Mouse (Mus musculus): ENCODE measurements around the gene Slc2a12.

Gene Slc2a12

GRCm38 (mm10) chr10:22668509-22668908 is 23.7 kb downstream of the Slc2a12 start:
- DNase-seq (ENCODE audit: low read depth), result no peak

GRCm38 (mm10) chr10:22674176-22674575 is 29.4 kb downstream of the Slc2a12 start:
- DNase-seq (ENCODE audit: low read depth), result no peak

- no peak for DNase-seq (ENCODE audit: low read depth)
Measured at GRCm38 (mm10) chr10:22675848-22676630, 31.2 kb downstream of the Slc2a12 start.

GRCm38 (mm10) chr10:22696236-22696635 is 51.4 kb downstream of the Slc2a12 start:
- no peak for DNase-seq (ENCODE audit: low read depth)

- DNase-seq (ENCODE audit: low read depth), result no peak
Measured at GRCm38 (mm10) chr10:22696864-22697263, 52.1 kb downstream of the Slc2a12 start.

GRCm38 (mm10) chr10:22698158-22698953 is 53.5 kb downstream of the Slc2a12 start:
- DNase-seq (ENCODE audit: low read depth), result no peak

- no peak for DNase-seq (ENCODE audit: low read depth)
Measured at GRCm38 (mm10) chr10:22699487-22700335, 54.9 kb downstream of the Slc2a12 start.

- DNase-seq (ENCODE audit: low read depth), result no peak
Measured at GRCm38 (mm10) chr10:22700773-22701172, 56.0 kb downstream of the Slc2a12 start.

- no peak for DNase-seq (ENCODE audit: low read depth)
Measured at GRCm38 (mm10) chr10:22701485-22702315, 56.9 kb downstream of the Slc2a12 start.

- no peak for DNase-seq (ENCODE audit: low read depth)
Measured at GRCm38 (mm10) chr10:22703844-22704243, 59.0 kb downstream of the Slc2a12 start.

GRCm38 (mm10) chr10:22708190-22708843 is 63.5 kb downstream of the Slc2a12 start:
- DNase-seq (ENCODE audit: low read depth), result no peak

GRCm38 (mm10) chr10:22710173-22710777 is 65.5 kb downstream of the Slc2a12 start:
- no peak for DNase-seq (ENCODE audit: low read depth)

GRCm38 (mm10) chr10:22712955-22713354 is 68.1 kb downstream of the Slc2a12 start:
- DNase-seq (ENCODE audit: low read depth), result no peak

- DNase-seq (ENCODE audit: low read depth), result no peak
Measured at GRCm38 (mm10) chr10:22714520-22714919, 69.7 kb downstream of the Slc2a12 start.

GRCm38 (mm10) chr10:22718475-22718874 is 73.7 kb downstream of the Slc2a12 start:
- DNase-seq (ENCODE audit: low read depth), result no peak

- DNase-seq (ENCODE audit: low read depth), result no peak
Measured at GRCm38 (mm10) chr10:22720781-22721529, 76.1 kb downstream of the Slc2a12 start.

GRCm38 (mm10) chr10:22725166-22725565 is 80.4 kb downstream of the Slc2a12 start:
- no peak for DNase-seq (ENCODE audit: low read depth)

- DNase-seq (ENCODE audit: low read depth), result no peak
Measured at GRCm38 (mm10) chr10:22726295-22726694, 81.5 kb downstream of the Slc2a12 start.

- no peak for DNase-seq (ENCODE audit: low read depth)
Measured at GRCm38 (mm10) chr10:22728257-22728656, 83.4 kb downstream of the Slc2a12 start.

All from c-Kit-positive CD71-positive TER-119-negative erythroid progenitor cells, embryonic 14.5 days (primary cell).